Mouse (Mus musculus): ENCODE results near the gene 2610528J11Rik. TPM values are rescaled to one million over a fixed set of nuclear protein-coding genes. Genes with fewer than 3 reads are reported as not detected.
A peak's percentile ranks its signal among the peaks of the same experiment; 100 is the strongest.

2610528J11Rik gene
- polyA plus RNA-seq, 2 experiments, result 4.3 to 10.9 TPM

- DNase-seq (ENCODE audit: low spot score) (no peak), ATAC-seq (ENCODE audit: low FRiP score, low read depth) (no peak)
- Histone ChIP-seq H3K4me1 (ENCODE audit: control insufficient read depth, insufficient read depth, low read length) (peaks cover 3% of the 10 kb centered on the region), H3K9ac (ENCODE audit: low read depth, low read length, severe bottlenecking) (no peak overlapping the region), H3K9me3 (ENCODE audit: control insufficient read depth, low read length) (no peaks in the 10 kb centered on the region), H3K36me3 (ENCODE audit: control insufficient read depth, insufficient read depth, low read length) (no peaks in the 10 kb centered on the region), H3K27me3 (ENCODE audit: control insufficient read depth, insufficient read depth, low read length) (no peaks in the 10 kb centered on the region), H3K27ac (replicated peaks; ENCODE audit: low read depth, low read length) (no peak overlapping the region), H3K4me2 (replicated peaks; ENCODE audit: low read depth, low read length, severe bottlenecking) (no peak overlapping the region), H3K4me3 (replicated peaks; ENCODE audit: low read length) (no peak overlapping the region)
- 68% methylated on average over 23 of the region's 23 CpGs for WGBS
- TF ChIP-seq POLR2A (IDR thresholded peaks at IDR 0.05; ENCODE audit: borderline replicate concordance, extremely low read depth, insufficient read depth, insufficient read length), result no peak
These were observed 42.5 kb downstream of the 2610528J11Rik start for GRCm38 (mm10) chr4:118569320-118569719.

- TF ChIP-seq POLR2A (IDR thresholded peaks at IDR 0.05; ENCODE audit: borderline replicate concordance, extremely low read depth, insufficient read depth, insufficient read length), result no peak
- H3K36me3 ChIP-seq (ENCODE audit: control insufficient read depth, insufficient read depth, low read length), result no peaks in the 10 kb centered on the region
- no peak for ATAC-seq (ENCODE audit: low FRiP score, low read depth)
These were observed 44.6 kb downstream of the 2610528J11Rik start for GRCm38 (mm10) chr4:118571441-118571840.

GRCm38 (mm10) chr4:118576097-118576496 lies 49.3 kb downstream of the 2610528J11Rik start:
- H3K27me3 ChIP-seq (ENCODE audit: control insufficient read depth, insufficient read depth, low read length), result no peaks in the 10 kb centered on the region
- 7% methylated on average over 6 of the region's 6 CpGs for WGBS

More at GRCm38 (mm10) chr4:118571441-118571840, 44.6 kb downstream of the 2610528J11Rik start:
- no peak overlapping the region for H3K9ac ChIP-seq (ENCODE audit: low read depth, low read length, severe bottlenecking)
- H3K27ac ChIP-seq (replicated peaks; ENCODE audit: low read depth, low read length), result no peak overlapping the region
- no peaks in the 10 kb centered on the region for H3K4me1 ChIP-seq (ENCODE audit: control insufficient read depth, insufficient read depth, low read length)
- H3K4me2 ChIP-seq (replicated peaks; ENCODE audit: low read depth, low read length, severe bottlenecking), result no peak overlapping the region
- 78% methylated on average over 15 of the region's 15 CpGs for WGBS
- no peak for DNase-seq (ENCODE audit: low spot score)
- no peaks in the 10 kb centered on the region for H3K27me3 ChIP-seq (ENCODE audit: control insufficient read depth, insufficient read depth, low read length)
- H3K4me3 ChIP-seq (replicated peaks; ENCODE audit: low read length), result no peak overlapping the region
- H3K9me3 ChIP-seq (ENCODE audit: control insufficient read depth, low read length), result no peaks in the 10 kb centered on the region

GRCm38 (mm10) chr4:118579313-118579712 lies 52.5 kb downstream of the 2610528J11Rik start:
- Histone ChIP-seq H3K27ac (replicated peaks; ENCODE audit: low read depth, low read length) (no peak overlapping the region), H3K9me3 (ENCODE audit: control insufficient read depth, low read length) (no peaks in the 10 kb centered on the region), H3K36me3 (ENCODE audit: control insufficient read depth, insufficient read depth, low read length) (no peaks in the 10 kb centered on the region), H3K27me3 (ENCODE audit: control insufficient read depth, insufficient read depth, low read length) (no peaks in the 10 kb centered on the region), H3K9ac (ENCODE audit: low read depth, low read length, severe bottlenecking) (no peak overlapping the region), H3K4me3 (replicated peaks; ENCODE audit: low read length) (no peak overlapping the region), H3K4me2 (replicated peaks; ENCODE audit: low read depth, low read length, severe bottlenecking) (no peak overlapping the region), H3K4me1 (ENCODE audit: control insufficient read depth, insufficient read depth, low read length) (no peaks in the 10 kb centered on the region)
- 55% methylated on average over 13 of the region's 13 CpGs for WGBS
- ATAC-seq (ENCODE audit: low FRiP score, low read depth) (no peak), DNase-seq (ENCODE audit: low spot score) (no peak)
- TF ChIP-seq POLR2A (IDR thresholded peaks at IDR 0.05; ENCODE audit: borderline replicate concordance, extremely low read depth, insufficient read depth, insufficient read length), result no peak

More at GRCm38 (mm10) chr4:118576097-118576496, 49.3 kb downstream of the 2610528J11Rik start:
- ATAC-seq (ENCODE audit: low FRiP score, low read depth) (peak; percentile 57; the same call in 1 of the 2 replicates), DNase-seq (ENCODE audit: low spot score) (peak; percentile 88)
- Histone ChIP-seq H3K4me2 (replicated peaks; ENCODE audit: low read depth, low read length, severe bottlenecking) (no peak overlapping the region), H3K9me3 (ENCODE audit: control insufficient read depth, low read length) (no peaks in the 10 kb centered on the region), H3K4me3 (replicated peaks; ENCODE audit: low read length) (no peak overlapping the region), H3K27ac (replicated peaks; ENCODE audit: low read depth, low read length) (no peak overlapping the region), H3K36me3 (ENCODE audit: control insufficient read depth, insufficient read depth, low read length) (no peaks in the 10 kb centered on the region), H3K9ac (ENCODE audit: low read depth, low read length, severe bottlenecking) (no peak overlapping the region), H3K4me1 (ENCODE audit: control insufficient read depth, insufficient read depth, low read length) (no peaks in the 10 kb centered on the region)
- TF ChIP-seq POLR2A (IDR thresholded peaks at IDR 0.05; ENCODE audit: borderline replicate concordance, extremely low read depth, insufficient read depth, insufficient read length), result no peak

Other genes starting within 250 kb of the 2610528J11Rik start
- 85.0 and 108 TPM in 2 replicates for gene Ptprf, start 235.6 kb upstream of the 2610528J11Rik start, polyA plus RNA-seq (2012; rRNA removed)
- gene Ptprf, start 235.6 kb upstream of the 2610528J11Rik start, polyA plus RNA-seq (2014; fragmentation: Nextera tagmentation; extraction: Ambion mirVana), result 71.9 and 78.1 TPM in 2 replicates
- 37.2 and 47.6 TPM in 2 replicates for gene Szt2, start 117.7 kb upstream of the 2610528J11Rik start, polyA plus RNA-seq (2012; rRNA removed)
- gene Szt2, start 117.7 kb upstream of the 2610528J11Rik start, polyA plus RNA-seq (2014; fragmentation: Nextera tagmentation; extraction: Ambion mirVana), result 11.7 and 12.4 TPM in 2 replicates
- gene Med8, start 117.7 kb upstream of the 2610528J11Rik start, polyA plus RNA-seq (2012; rRNA removed), result 60.2 and 79.0 TPM in 2 replicates
- 94.4 and 96.3 TPM in 2 replicates for gene Med8, start 117.7 kb upstream of the 2610528J11Rik start, polyA plus RNA-seq (2014; fragmentation: Nextera tagmentation; extraction: Ambion mirVana)
- 147 and 170 TPM in 2 replicates for gene Elovl1, start 98.9 kb upstream of the 2610528J11Rik start, polyA plus RNA-seq (2012; rRNA removed)
- 106 and 135 TPM in 2 replicates for gene Elovl1, start 98.9 kb upstream of the 2610528J11Rik start, polyA plus RNA-seq (2014; fragmentation: Nextera tagmentation; extraction: Ambion mirVana)
- gene Cdc20, start 89.6 kb upstream of the 2610528J11Rik start, polyA plus RNA-seq (2012; rRNA removed), result 144 and 152 TPM in 2 replicates
- gene Cdc20, start 89.6 kb upstream of the 2610528J11Rik start, polyA plus RNA-seq (2014; fragmentation: Nextera tagmentation; extraction: Ambion mirVana), result 189 and 198 TPM in 2 replicates
- gene Mpl, start 69.5 kb upstream of the 2610528J11Rik start, polyA plus RNA-seq (2012; rRNA removed), result 0.23 and 0.51 TPM in 2 replicates
- 0.12 and 0.41 TPM in 2 replicates for gene Mpl, start 69.5 kb upstream of the 2610528J11Rik start, polyA plus RNA-seq (2014; fragmentation: Nextera tagmentation; extraction: Ambion mirVana)
- gene Tie1, start 36.9 kb upstream of the 2610528J11Rik start, polyA plus RNA-seq (2012; rRNA removed), result 27.1 and 34.2 TPM in 2 replicates
- 16.7 and 17.7 TPM in 2 replicates for gene Tie1, start 36.9 kb upstream of the 2610528J11Rik start, polyA plus RNA-seq (2014; fragmentation: Nextera tagmentation; extraction: Ambion mirVana)
- 5.2 and 6.0 TPM in 2 replicates for gene Tmem125, start 17.0 kb downstream of the 2610528J11Rik start, polyA plus RNA-seq (2012; rRNA removed)
- gene Tmem125, start 17.0 kb downstream of the 2610528J11Rik start, polyA plus RNA-seq (2014; fragmentation: Nextera tagmentation; extraction: Ambion mirVana), result 7.6 and 11.1 TPM in 2 replicates
- 0.08 and 0.18 TPM in 2 replicates for gene Cfap57, start 93.8 kb downstream of the 2610528J11Rik start, polyA plus RNA-seq (2012; rRNA removed)
- gene Cfap57, start 93.8 kb downstream of the 2610528J11Rik start, polyA plus RNA-seq (2014; fragmentation: Nextera tagmentation; extraction: Ambion mirVana), result 0.25 and 0.65 TPM in 2 replicates
- 62.1 and 100 TPM in 2 replicates for gene Ebna1bp2, start 93.8 kb downstream of the 2610528J11Rik start, polyA plus RNA-seq (2012; rRNA removed)
- 139 and 148 TPM in 2 replicates for gene Ebna1bp2, start 93.8 kb downstream of the 2610528J11Rik start, polyA plus RNA-seq (2014; fragmentation: Nextera tagmentation; extraction: Ambion mirVana)
- gene Olfr62, start 132.0 kb downstream of the 2610528J11Rik start, polyA plus RNA-seq (2012; rRNA removed), result not detected in 2 replicates
- gene Olfr62, start 132.0 kb downstream of the 2610528J11Rik start, polyA plus RNA-seq (2014; fragmentation: Nextera tagmentation; extraction: Ambion mirVana), result not detected in 2 replicates
- 0.36 and 0.38 TPM in 2 replicates for gene Olfr1342, start 165.8 kb downstream of the 2610528J11Rik start, polyA plus RNA-seq (2012; rRNA removed)
- gene Olfr1342, start 165.8 kb downstream of the 2610528J11Rik start, polyA plus RNA-seq (2014; fragmentation: Nextera tagmentation; extraction: Ambion mirVana), result not detected in 2 replicates
- not detected in 2 replicates for gene Olfr1341, start 176.5 kb downstream of the 2610528J11Rik start, polyA plus RNA-seq (2012; rRNA removed)
- not detected in 2 replicates for gene Olfr1341, start 176.5 kb downstream of the 2610528J11Rik start, polyA plus RNA-seq (2014; fragmentation: Nextera tagmentation; extraction: Ambion mirVana)
- gene Olfr1340, start 193.1 kb downstream of the 2610528J11Rik start, polyA plus RNA-seq (2012; rRNA removed), result not detected in 2 replicates
- not detected in 2 replicates for gene Olfr1340, start 193.1 kb downstream of the 2610528J11Rik start, polyA plus RNA-seq (2014; fragmentation: Nextera tagmentation; extraction: Ambion mirVana)
- not detected in 2 replicates for gene Olfr1339, start 205.2 kb downstream of the 2610528J11Rik start, polyA plus RNA-seq (2012; rRNA removed)
- not detected in 2 replicates for gene Olfr1339, start 205.2 kb downstream of the 2610528J11Rik start, polyA plus RNA-seq (2014; fragmentation: Nextera tagmentation; extraction: Ambion mirVana)
- gene Olfr1338, start 231.7 kb downstream of the 2610528J11Rik start, polyA plus RNA-seq (2012; rRNA removed), result not detected in 2 replicates
- not detected in 2 replicates for gene Olfr1338, start 231.7 kb downstream of the 2610528J11Rik start, polyA plus RNA-seq (2014; fragmentation: Nextera tagmentation; extraction: Ambion mirVana)

Data from limb, embryonic 14.5 days (tissue).